Mouse (Mus musculus): Measurements from ENCODE around the gene Asap2. TPM values are rescaled to one million over a fixed set of nuclear protein-coding genes. Genes with fewer than 3 reads are reported as not detected.

The Asap2 gene
- polyA plus RNA-seq, 1 experiment from 2014 or later = 5.0 TPM

- Histone ChIP-seq H3K4me1 (replicated peaks; ENCODE audit: control insufficient read depth, insufficient read depth) (0 out of 2 replicates have a peak, but pooled peaks cover 5% of the 10 kb centered on the region), H3K9me3 (ENCODE audit: control insufficient read depth, low read length) (no peaks in the 10 kb centered on the region), H3K27ac (replicated peaks) (no peak overlapping the region), H3K27me3 (ENCODE audit: control insufficient read depth, insufficient read depth, low read length) (no peaks in the 10 kb centered on the region), H3K4me3 (ENCODE audit: low read depth, low read length) (no peak overlapping the region), H3K4me2 (replicated peaks; ENCODE audit: low read depth) (no peak overlapping the region), H3K36me3 (ENCODE audit: control insufficient read depth, insufficient read depth, low read length) (no peaks in the 10 kb centered on the region), H3K9ac (ENCODE audit: low read length) (no peak overlapping the region)
- ATAC-seq (ENCODE audit: low FRiP score, low TSS enrichment) (no peak), DNase-seq (ENCODE audit: low spot score) (no peak)
- 77% methylated on average over 8 of the region's 8 CpGs for WGBS
- TF ChIP-seq EP300 (optimal IDR thresholded peaks at IDR 0.05) = no peak
- no peak for TF ChIP-seq CTCF (IDR thresholded peaks at IDR 0.05; ENCODE audit: low read depth)
Observed at GRCm38 (mm10) chr12:21225358-21225757, 235.1 kb downstream of the Asap2 start.

- DNase-seq (ENCODE audit: low spot score) (no peak), ATAC-seq (ENCODE audit: low FRiP score, low TSS enrichment) (no peak)
- no peaks in the 10 kb centered on the region for H3K36me3 ChIP-seq (ENCODE audit: control insufficient read depth, insufficient read depth, low read length)
- no peak for TF ChIP-seq CTCF (IDR thresholded peaks at IDR 0.05; ENCODE audit: low read depth)
- no peak for TF ChIP-seq EP300 (optimal IDR thresholded peaks at IDR 0.05)
- H3K27ac ChIP-seq (replicated peaks) = no peak overlapping the region
- no peaks in the 10 kb centered on the region for H3K27me3 ChIP-seq (ENCODE audit: control insufficient read depth, insufficient read depth, low read length)
- 0 out of 2 replicates have a peak, but pooled peaks cover 5% of the 10 kb centered on the region for H3K4me1 ChIP-seq (replicated peaks; ENCODE audit: control insufficient read depth, insufficient read depth)
- no peak overlapping the region for H3K4me2 ChIP-seq (replicated peaks; ENCODE audit: low read depth)
- H3K9me3 ChIP-seq (ENCODE audit: control insufficient read depth, low read length) = no peaks in the 10 kb centered on the region
- H3K9ac ChIP-seq (ENCODE audit: low read length) = no peak overlapping the region
- H3K4me3 ChIP-seq (ENCODE audit: low read depth, low read length) = no peak overlapping the region
- 85% methylated on average over 9 of the region's 9 CpGs for WGBS
Observed at GRCm38 (mm10) chr12:21226316-21226715, 236.1 kb downstream of the Asap2 start.

DNA sequence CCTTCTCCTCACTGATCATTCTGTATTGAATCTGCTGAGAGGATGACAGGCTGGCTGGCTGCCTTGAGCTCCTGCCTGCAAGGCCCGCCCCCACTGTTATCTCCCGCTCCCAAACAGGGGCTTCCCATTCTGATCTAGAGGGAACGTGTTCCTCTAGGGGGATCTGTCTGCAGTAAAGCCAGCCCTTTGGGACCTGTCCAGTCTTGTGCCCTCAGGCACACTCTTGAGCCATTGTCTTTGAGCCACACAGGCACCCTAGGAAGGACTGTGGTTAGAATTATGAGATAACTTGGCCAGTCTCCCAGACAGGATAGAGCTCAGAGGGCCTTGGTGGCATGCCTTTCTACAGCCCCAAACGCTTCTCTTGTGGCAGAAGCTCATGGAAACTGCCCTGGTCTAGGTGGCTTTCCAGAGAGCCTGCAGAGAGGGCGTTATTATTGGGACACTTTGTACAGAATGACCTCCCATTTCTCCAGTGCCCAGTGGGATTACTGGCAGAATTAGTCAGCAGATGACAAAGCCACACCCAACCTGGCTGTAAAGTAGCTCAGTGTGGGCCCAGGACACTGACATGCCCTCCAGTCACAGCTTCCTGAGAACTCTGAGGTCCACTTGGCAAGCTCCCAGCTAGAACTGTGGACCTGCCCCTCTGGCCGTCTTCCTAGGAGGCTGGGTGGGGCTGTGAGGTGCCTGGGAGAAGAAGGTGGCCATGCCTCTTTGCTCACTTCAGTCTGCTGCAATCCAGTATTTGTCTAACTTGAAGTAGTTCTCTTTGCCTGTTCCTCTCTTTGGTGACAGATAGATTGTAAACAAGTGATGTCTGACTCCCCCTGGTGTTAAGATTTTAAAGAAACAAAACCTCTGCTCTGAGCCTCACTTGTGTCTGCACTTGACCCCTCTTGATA, 237.1 kb downstream of the Asap2 start:
- Histone ChIP-seq H3K4me2 (replicated peaks; ENCODE audit: low read depth) (no peak overlapping the region), H3K4me3 (ENCODE audit: low read depth, low read length) (no peak overlapping the region), H3K9me3 (ENCODE audit: control insufficient read depth, low read length) (no peaks in the 10 kb centered on the region), H3K4me1 (replicated peaks; ENCODE audit: control insufficient read depth, insufficient read depth) (0 out of 2 replicates have a peak, but pooled peaks cover 5% of the 10 kb centered on the region), H3K36me3 (ENCODE audit: control insufficient read depth, insufficient read depth, low read length) (no peaks in the 10 kb centered on the region), H3K27me3 (ENCODE audit: control insufficient read depth, insufficient read depth, low read length) (no peaks in the 10 kb centered on the region), H3K9ac (ENCODE audit: low read length) (no peak overlapping the region), H3K27ac (replicated peaks) (peak overlapping the region; percentile 82)
- DNase-seq (ENCODE audit: low spot score) (peak; percentile 87), ATAC-seq (ENCODE audit: low FRiP score, low TSS enrichment) (peak; percentile 90)
- WGBS = 30% methylated on average over 6 of the region's 6 CpGs
- TF ChIP-seq CTCF (IDR thresholded peaks at IDR 0.05; ENCODE audit: low read depth) (peak; percentile 67), EP300 (optimal IDR thresholded peaks at IDR 0.05) (no peak)

DNA sequence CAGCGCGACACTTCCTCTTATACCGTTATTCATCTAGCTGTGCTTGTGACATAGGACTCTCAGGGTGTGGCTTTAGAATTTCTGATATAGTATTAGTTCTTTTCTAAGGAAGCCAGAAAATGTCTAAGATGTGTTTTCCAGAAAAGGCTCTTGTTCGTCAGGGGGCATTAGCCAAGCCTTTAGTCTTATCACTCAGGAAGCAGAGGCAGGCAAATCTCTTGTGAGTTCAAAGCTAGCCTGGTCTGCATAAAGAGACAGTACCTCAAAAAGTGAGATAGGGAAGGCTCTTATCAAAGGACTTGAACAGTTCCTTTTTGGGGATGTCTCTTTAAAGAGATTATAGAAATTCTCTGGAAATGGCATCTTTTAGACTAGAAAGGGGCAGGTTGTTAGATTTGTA, 238.4 kb downstream of the Asap2 start:
- no peak for ATAC-seq (ENCODE audit: low FRiP score, low TSS enrichment)
- 0 out of 2 replicates have a peak, but pooled peaks cover 5% of the 10 kb centered on the region for H3K4me1 ChIP-seq (replicated peaks; ENCODE audit: control insufficient read depth, insufficient read depth)
- 84% methylated on average over 4 of the region's 4 CpGs for WGBS
- H3K4me3 ChIP-seq (ENCODE audit: low read depth, low read length) = no peak overlapping the region
- H3K9ac ChIP-seq (ENCODE audit: low read length) = no peak overlapping the region
- no peak overlapping the region for H3K4me2 ChIP-seq (replicated peaks; ENCODE audit: low read depth)
- no peak overlapping the region for H3K27ac ChIP-seq (replicated peaks)
- TF ChIP-seq CTCF (IDR thresholded peaks at IDR 0.05; ENCODE audit: low read depth) (no peak), EP300 (optimal IDR thresholded peaks at IDR 0.05) (no peak)
- H3K9me3 ChIP-seq (ENCODE audit: control insufficient read depth, low read length) = no peaks in the 10 kb centered on the region
- H3K27me3 ChIP-seq (ENCODE audit: control insufficient read depth, insufficient read depth, low read length) = no peaks in the 10 kb centered on the region
- H3K36me3 ChIP-seq (ENCODE audit: control insufficient read depth, insufficient read depth, low read length) = no peaks in the 10 kb centered on the region
- DNase-seq (ENCODE audit: low spot score) = no peak

DNA sequence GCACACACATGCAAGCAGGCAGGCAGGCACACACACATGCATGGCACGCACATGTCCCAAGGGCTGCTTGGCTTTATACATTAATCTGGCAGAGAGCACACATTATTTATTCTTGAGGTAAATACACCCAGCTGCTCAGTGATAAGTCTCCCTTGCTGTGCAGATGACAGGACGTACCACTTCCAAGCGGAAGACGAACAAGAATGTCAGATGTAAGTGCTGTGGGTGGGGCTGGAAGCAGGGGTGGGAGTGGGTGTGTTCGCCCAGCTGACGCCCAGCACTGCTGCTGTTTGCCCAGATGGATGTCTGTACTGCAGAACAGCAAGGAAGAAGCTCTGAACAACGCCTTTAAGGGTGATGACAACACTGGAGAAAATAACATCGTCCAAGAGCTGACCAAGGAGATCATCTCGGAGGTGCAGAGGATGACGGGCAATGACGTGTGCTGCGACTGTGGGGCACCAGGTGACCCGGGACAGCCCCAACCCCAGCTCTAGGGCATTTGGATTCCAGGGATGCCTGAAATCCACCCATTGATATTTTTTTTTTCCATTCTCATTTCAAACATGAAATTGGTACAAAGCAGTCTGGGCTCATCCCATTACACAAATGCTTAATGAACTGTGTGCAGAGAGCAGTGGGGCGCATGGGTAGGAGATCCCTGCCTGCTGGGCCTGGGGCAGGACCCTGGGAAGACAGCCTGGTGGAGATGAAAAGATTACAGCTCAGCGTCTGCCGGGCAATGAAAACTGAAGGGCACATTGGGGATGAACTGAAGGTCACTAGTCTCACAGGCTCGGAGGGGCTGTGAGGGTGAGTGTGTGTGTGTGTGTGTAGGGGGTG, 239.0 kb downstream of the Asap2 start:
- TF ChIP-seq EP300 (optimal IDR thresholded peaks at IDR 0.05) = no peak
- no peak for TF ChIP-seq CTCF (IDR thresholded peaks at IDR 0.05; ENCODE audit: low read depth)
- no peak overlapping the region for H3K4me2 ChIP-seq (replicated peaks; ENCODE audit: low read depth)
- H3K27ac ChIP-seq (replicated peaks) = no peak overlapping the region
- H3K9ac ChIP-seq (ENCODE audit: low read length) = no peak overlapping the region
- H3K9me3 ChIP-seq (ENCODE audit: control insufficient read depth, low read length) = no peaks in the 10 kb centered on the region
- 0 out of 2 replicates have a peak, but pooled peaks cover 5% of the 10 kb centered on the region for H3K4me1 ChIP-seq (replicated peaks; ENCODE audit: control insufficient read depth, insufficient read depth)
- ATAC-seq (ENCODE audit: low FRiP score, low TSS enrichment) = no peak; the same call in 1 of the 2 replicates
- no peaks in the 10 kb centered on the region for H3K27me3 ChIP-seq (ENCODE audit: control insufficient read depth, insufficient read depth, low read length)
- H3K4me3 ChIP-seq (ENCODE audit: low read depth, low read length) = no peak overlapping the region
- WGBS = 62% methylated on average over 17 of the region's 17 CpGs
- no peaks in the 10 kb centered on the region for H3K36me3 ChIP-seq (ENCODE audit: control insufficient read depth, insufficient read depth, low read length)
- DNase-seq (ENCODE audit: low spot score) = no peak

Measured in stomach, postnatal 0 days (tissue).